Comparison of ENCODE assay signal across 8 mouse cellular contexts in the genomic region with DNA sequence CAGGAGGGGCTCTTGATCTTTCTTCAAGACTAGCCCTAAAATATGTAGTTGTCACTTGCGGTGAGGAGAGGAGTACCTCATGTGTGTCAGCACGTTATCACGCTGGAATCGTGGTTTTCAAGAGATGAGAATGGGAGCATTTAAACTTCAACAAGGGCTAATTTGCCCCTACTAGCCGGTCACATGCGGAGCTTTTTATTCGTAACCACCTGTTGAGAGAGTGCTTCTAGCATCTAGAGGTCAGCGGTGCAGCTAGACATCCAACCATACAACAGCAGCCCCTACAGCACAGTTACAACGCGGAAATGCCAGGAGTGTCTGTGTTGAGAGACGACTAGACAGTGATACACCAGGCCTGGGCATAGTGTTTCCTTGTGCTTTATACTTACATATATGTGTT. TPM values are rescaled to one million over a fixed set of nuclear protein-coding genes. Genes with fewer than 3 reads are reported as not detected.
A peak's percentile ranks its signal among the peaks of the same experiment; 100 is the strongest.
DNase-seq lines count a peak whose midpoint lies in the region; ATAC-seq and TF ChIP-seq lines count a peak whose summit lies in the region.

No protein-coding gene starts in this region.

- 1% methylated on average over 11 of the region's 11 CpGs for WGBS in heart, adult 2 months

- no peak for TF ChIP-seq POLR2A in heart, adult 2 months (IDR thresholded peaks at IDR 0.05; ENCODE audit: insufficient read depth, low read depth, low read length)

- peak overlapping the region; percentile 79 for H3K4me3 ChIP-seq in heart, adult 2 months
- peak overlapping the region; percentile 92 for H3K4me3 ChIP-seq in G1E (ENCODE audit: low read depth, low read length)

- peaks cover 6% of the 10 kb centered on the region; the same call in 1 of the 2 replicates for H3K79me2 ChIP-seq in heart, adult 2 months (replicated peaks; ENCODE audit: control insufficient read depth, insufficient read depth, low read length)

- TF ChIP-seq CTCF in heart, adult 2 months (IDR thresholded peaks at IDR 0.05), result no peak
- TF ChIP-seq CTCF in G1E (IDR thresholded peaks at IDR 0.05; ENCODE audit: low read depth, low read length), result no peak

- intact Hi-C loops in heart, adult 2 months (cut with DNase I), result loop anchor here (10.0 kb wide), 3 partner anchors 279 to 511 kb away; a partner anchor contains a TSS
- intact Hi-C loops in heart, postnatal 25 days (cut with DNase I), result loop anchor here (5.0 to 10.0 kb wide), 3 partner anchors 189 to 741 kb away; a partner anchor contains a TSS

- no peaks in the 10 kb centered on the region for H3K9me3 ChIP-seq in G1E (replicated peaks)

- H3K36me3 ChIP-seq in heart, adult 2 months (ENCODE audit: control insufficient read depth, insufficient read depth, low read length), result peaks cover 33% of the 10 kb centered on the region
- H3K36me3 ChIP-seq in G1E (replicated peaks), result peaks cover 36% of the 10 kb centered on the region

- peak; percentile 32; the same call in 1 of the 2 replicates for ATAC-seq in G1E (ENCODE audit: extremely low read depth, insufficient number of reproducible peaks, low FRiP score, poor library complexity, severe bottlenecking)
- peak; percentile 21 for ATAC-seq in erythroid progenitor cell, adult 5-6 weeks (replicated peaks; ENCODE audit: low FRiP score, poor library complexity, severe bottlenecking)

- peak overlapping the region; percentile 88 for H3K9ac ChIP-seq in heart, adult 2 months (ENCODE audit: low read depth, low read length)

- H3K4me1 ChIP-seq in heart, adult 2 months (ENCODE audit: control insufficient read depth, insufficient read depth, low read length), result peaks cover 6% of the 10 kb centered on the region
- H3K4me1 ChIP-seq in G1E (ENCODE audit: insufficient read depth, low read depth, low read length), result peaks cover 34% of the 10 kb centered on the region

- DNase-seq in heart, adult 2 months, result peak in 1 of 2 experiments; percentile 3
- DNase-seq in heart, postnatal 25 days (ENCODE audit: low spot score), result no peak
- DNase-seq in G1E (ENCODE audit: low spot score), result peak; percentile 10
- peak; percentile 11 to 16 for DNase-seq in kidney, postnatal 4 days
- DNase-seq in naive thymus-derived CD4-positive, alpha-beta T cell, adult 2 months (ENCODE audit: low read depth), result peak; percentile 36
- no peak for DNase-seq in ovary, adult 18-20 months (ENCODE audit: low spot score)
- no peak for DNase-seq in gastrocnemius, adult 8-10 months (ENCODE audit: low spot score in 2 of 2)

- H3K27ac ChIP-seq in heart, adult 2 months, result peak overlapping the region; percentile 99

- H3K27me3 ChIP-seq in heart, adult 2 months (ENCODE audit: control insufficient read depth, insufficient read depth, low read length), result no peaks in the 10 kb centered on the region
- peaks cover 4% of the 10 kb centered on the region; the same call in 1 of the 2 replicates for H3K27me3 ChIP-seq in G1E (ENCODE audit: insufficient read depth, low read length)

- no peak for TF ChIP-seq EP300 in heart, adult 2 months (IDR thresholded peaks at IDR 0.05; ENCODE audit: insufficient read depth, low read depth, low read length)

RNA-seq across cellular contexts. Expression of a gene that starts 0.8 kb away (rescaled TPM):
- total RNA-seq in heart, adult 2 months (2021), result 1,000 to 10,000 TPM; 1,049 to 1,165 TPM
- 476 and 1,108 TPM in 2 replicates for polyA plus RNA-seq in heart, adult 2 months (2012; rRNA removed)
- 1,000 to 10,000 TPM; 1,144 to 1,191 TPM for total RNA-seq in heart, postnatal 25 days (2021)
- total RNA-seq in G1E (2014; fragmentation: Nextera tagmentation) (225 and 235 TPM in 2 replicates), G1E (2017) (200 and 213 TPM in 2 replicates)
- 10.3 and 11.3 TPM in 2 replicates for polyA plus RNA-seq in G1E (2012)
- total RNA-seq in erythroid progenitor cell, adult 5-6 weeks (2015; ENCODE audit: low replicate concordance), result 84.7 and 88.4 TPM in 2 replicates
- total RNA-seq in erythroid progenitor cell, adult 5-6 weeks (2017; ENCODE audit: low replicate concordance), result 27.9 and 36.7 TPM in 2 replicates
- 100 to 1,000 TPM; 435 to 499 (median 482) TPM for total RNA-seq in gastrocnemius, adult 8-10 months (2022)

RNA-seq across cellular contexts. Expression of a gene that starts 34.3 kb away (rescaled TPM):
- total RNA-seq in heart, adult 2 months (2021), result not detected
- not detected in 2 replicates for polyA plus RNA-seq in heart, adult 2 months (2012; rRNA removed)
- total RNA-seq in heart, postnatal 25 days (2021), result not detected
- total RNA-seq in G1E (2014; fragmentation: Nextera tagmentation) (not detected in 2 replicates), G1E (2017) (0.38 and 0.46 TPM in 2 replicates)
- not detected in 2 replicates for polyA plus RNA-seq in G1E (2012)
- total RNA-seq in erythroid progenitor cell, adult 5-6 weeks (2015; ENCODE audit: low replicate concordance), result not detected in 2 replicates
- 0.08 and 1.8 TPM in 2 replicates for total RNA-seq in erythroid progenitor cell, adult 5-6 weeks (2017; ENCODE audit: low replicate concordance)
- not detected for total RNA-seq in gastrocnemius, adult 8-10 months (2022)

RNA-seq across cellular contexts. Expression of a gene that starts 41.6 kb away (rescaled TPM):
- 10 to 100 TPM; 27.8 to 29.6 TPM for total RNA-seq in heart, adult 2 months (2021)
- polyA plus RNA-seq in heart, adult 2 months (2012; rRNA removed), result 27.5 and 32.0 TPM in 2 replicates
- 10 to 100 TPM; 26.5 to 30.7 TPM for total RNA-seq in heart, postnatal 25 days (2021)
- total RNA-seq in G1E (2014; fragmentation: Nextera tagmentation) (81.1 and 127 TPM in 2 replicates), G1E (2017) (39.3 and 44.5 TPM in 2 replicates)
- 30.4 and 41.0 TPM in 2 replicates for polyA plus RNA-seq in G1E (2012)
- 31.7 and 41.1 TPM in 2 replicates for total RNA-seq in erythroid progenitor cell, adult 5-6 weeks (2015; ENCODE audit: low replicate concordance)
- 26.8 and 27.0 TPM in 2 replicates for total RNA-seq in erythroid progenitor cell, adult 5-6 weeks (2017; ENCODE audit: low replicate concordance)
- 10 to 100 TPM; 19.4 to 28.2 (median 22.9) TPM for total RNA-seq in gastrocnemius, adult 8-10 months (2022)

Comparison
In these comparisons a context has a peak if more than half of its experiments do, and no peak if none do; other contexts are left out.
1. DNase-seq: peak in G1E (single experiment), kidney, postnatal 4 days (2 of 2) and naive thymus-derived CD4-positive, alpha-beta T cell, adult 2 months (single experiment); none in heart, postnatal 25 days (single experiment), ovary, adult 18-20 months (single experiment) and gastrocnemius, adult 8-10 months (0 of 2).